Mouse (Mus musculus) lung, embryonic 16.5 days (tissue): ENCODE measurements around the gene Grk6. TPM values are rescaled to one million over a fixed set of nuclear protein-coding genes. Genes with fewer than 3 reads are reported as not detected.

Experiments used
- ATAC-seq: fragments of 200-750 bp; cut with Nextera tagmentation; 2 replicates; pipeline ENCODE4 v1.8.0; 2017; ENCODE audit warnings: low read depth, mild to moderate bottlenecking, moderate library complexity
- H3K27ac ChIP-seq: fragments of 300-500 bp; sonication (generic); 2 replicates; pipeline ENCODE4 v1.5.1; 2014; ENCODE audit warnings: mild to moderate bottlenecking, control low read depth, low read length
- H3K27me3 ChIP-seq: fragments of 300-500 bp; sonication (generic); 2 replicates; pipeline ENCODE4 v1.6.1; 2014; ENCODE audit warnings: low read depth, low read length, mixed read lengths; ENCODE audit not compliant: control insufficient read depth, insufficient read depth
- H3K36me3 ChIP-seq: fragments of 300-500 bp; sonication (generic); 2 replicates; pipeline ENCODE4 v1.6.1; 2014; ENCODE audit warnings: low read length; ENCODE audit not compliant: control insufficient read depth, insufficient read depth
- H3K4me1 ChIP-seq: fragments of 300-500 bp; sonication (generic); replicated peaks from 2 replicates; pipeline ENCODE4 v1.6.1; 2014; ENCODE audit warnings: low read length, mixed read lengths; ENCODE audit not compliant: control insufficient read depth, insufficient read depth
- H3K4me2 ChIP-seq: fragments of 300-500 bp; sonication (generic); 2 replicates; pipeline ENCODE4 v1.6.1; 2014; ENCODE audit warnings: low read depth, low read length, control low read depth
- H3K4me3 ChIP-seq: fragments of 300-500 bp; sonication (generic); 2 replicates; pipeline ENCODE4 v1.5.1; 2014; ENCODE audit warnings: mild to moderate bottlenecking, low read length, control low read depth
- H3K9ac ChIP-seq: fragments of 300-500 bp; sonication (generic); 2 replicates; pipeline ENCODE4 v1.6.1; 2014; ENCODE audit warnings: low read length, control low read depth
- H3K9me3 ChIP-seq: fragments of 300-500 bp; sonication (generic); 2 replicates; pipeline ENCODE4 v1.6.1; 2016; ENCODE audit warnings: low read length; ENCODE audit not compliant: control insufficient read depth
- WGBS: fragments of 180-500 bp; shearing (Covaris S2); extraction: QIAGEN DNeasy Blood & Tissue Kit; methylation state at CpG from one replicate; pipeline ENCODE4 v1.1.7; 2014; 5-methylcytosine and 5-hydroxymethylcytosine counted together
- polyA plus RNA-seq: library from polyadenylated mRNA; unstranded; fragments of >200 nt; fragmentation: Nextera tagmentation; extraction: Ambion mirVana; gene quantifications from 2 replicates; pipeline ENCODE4 v1.2.1, GENCODE M21; 2015

Grk6 gene
- polyA plus RNA-seq, 1 experiment from 2014 or later: 15.5 TPM

DNA sequence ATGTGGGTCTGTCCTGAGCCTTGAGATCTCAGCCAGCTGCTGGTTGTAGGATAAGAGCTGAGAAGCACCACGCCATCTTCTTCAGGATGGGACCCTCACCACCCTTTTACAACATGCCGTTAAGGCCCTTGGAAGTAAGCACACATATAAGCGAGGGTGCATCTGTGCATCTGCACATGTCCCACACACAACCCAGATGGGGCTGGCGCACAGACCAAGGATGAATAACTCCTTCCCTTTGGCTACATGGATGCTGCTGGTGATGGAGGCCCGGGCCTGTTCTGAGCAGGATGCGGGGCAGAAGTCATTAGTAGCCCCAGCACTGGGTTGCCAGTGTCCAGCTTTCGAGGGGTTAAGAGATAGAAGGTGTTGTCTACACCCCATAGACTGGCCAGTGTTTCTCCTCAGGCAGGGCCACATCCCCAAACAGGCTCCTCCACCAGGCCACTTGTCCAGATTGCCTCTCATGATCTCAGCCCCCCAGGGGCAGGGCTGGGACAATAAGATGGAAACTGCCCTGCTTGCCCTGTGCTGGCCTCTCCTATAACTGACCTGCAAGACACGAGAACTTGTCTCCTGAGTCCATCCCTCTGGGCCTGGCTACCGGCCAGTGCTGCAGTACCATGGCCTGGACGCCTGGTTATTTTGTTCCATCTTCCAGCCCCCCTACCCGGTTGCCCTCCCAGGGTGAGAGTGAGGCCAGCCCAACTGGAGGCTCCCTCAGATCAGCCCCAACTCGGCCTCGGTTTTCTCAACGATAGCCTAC is 41.3 kb downstream of the Grk6 start:
- ATAC-seq: no peak
- H3K4me1 ChIP-seq: peaks cover 44% of the 10 kb centered on the region
- H3K9me3 ChIP-seq: no peaks in the 10 kb centered on the region
- peak overlapping the region; percentile 92 for H3K4me2 ChIP-seq
- peak overlapping the region; percentile 96 for H3K9ac ChIP-seq
- H3K4me3 ChIP-seq: peak overlapping the region; percentile 86
- WGBS: 38% methylated on average over 14 of the region's 14 CpGs
- no peak overlapping the region for H3K27ac ChIP-seq
- H3K36me3 ChIP-seq: peaks cover 9% of the 10 kb centered on the region
- H3K27me3 ChIP-seq: no peaks in the 10 kb centered on the region; the same call in 1 of the 2 replicates

DNA sequence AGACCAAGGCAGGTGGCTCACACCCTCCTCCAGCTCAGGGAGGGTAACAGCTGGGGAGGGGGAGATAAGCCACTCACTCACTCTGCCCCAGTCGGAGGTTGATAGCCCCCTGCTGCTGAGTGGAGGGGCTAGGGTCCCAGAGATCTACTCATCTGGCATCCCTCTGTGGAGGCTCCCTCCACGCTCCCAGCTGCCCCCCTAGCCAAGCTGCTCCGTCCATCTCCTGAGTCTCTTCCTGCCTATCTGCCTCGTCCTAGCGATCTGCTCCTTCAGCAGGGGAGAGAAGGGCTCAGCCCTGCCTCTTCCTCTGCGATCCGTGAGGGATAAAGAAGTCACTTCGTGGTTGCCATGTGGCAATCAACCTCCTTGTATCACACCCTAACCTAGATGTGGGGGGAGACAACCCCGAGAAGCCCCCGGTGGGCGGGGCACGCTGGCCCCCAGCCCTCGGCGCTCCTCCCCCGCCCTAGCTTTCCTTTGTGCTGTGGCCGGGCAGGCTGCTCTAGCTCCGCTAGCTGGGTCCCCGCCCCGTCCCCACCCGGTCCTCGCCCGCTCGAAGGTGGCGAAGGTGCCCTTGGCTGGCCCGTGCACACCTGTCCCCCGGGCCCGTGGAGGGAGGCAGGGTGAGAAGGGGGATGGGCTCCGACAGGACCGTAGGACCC is 42.2 kb downstream of the Grk6 start:
- Histone ChIP-seq H3K4me2 (peak overlapping the region; percentile 92), H3K27ac (peak overlapping the region; percentile 61), H3K4me3 (peak overlapping the region; percentile 86), H3K9me3 (no peaks in the 10 kb centered on the region), H3K36me3 (peaks cover 4% of the 10 kb centered on the region; the same call in 1 of the 2 replicates), H3K27me3 (peaks cover 3% of the 10 kb centered on the region; the same call in 1 of the 2 replicates), H3K9ac (peak overlapping the region; percentile 96), H3K4me1 (peaks cover 44% of the 10 kb centered on the region)
- ATAC-seq: peak; percentile 56
- under 1% methylated on average over 29 of the region's 29 CpGs for WGBS

DNA sequence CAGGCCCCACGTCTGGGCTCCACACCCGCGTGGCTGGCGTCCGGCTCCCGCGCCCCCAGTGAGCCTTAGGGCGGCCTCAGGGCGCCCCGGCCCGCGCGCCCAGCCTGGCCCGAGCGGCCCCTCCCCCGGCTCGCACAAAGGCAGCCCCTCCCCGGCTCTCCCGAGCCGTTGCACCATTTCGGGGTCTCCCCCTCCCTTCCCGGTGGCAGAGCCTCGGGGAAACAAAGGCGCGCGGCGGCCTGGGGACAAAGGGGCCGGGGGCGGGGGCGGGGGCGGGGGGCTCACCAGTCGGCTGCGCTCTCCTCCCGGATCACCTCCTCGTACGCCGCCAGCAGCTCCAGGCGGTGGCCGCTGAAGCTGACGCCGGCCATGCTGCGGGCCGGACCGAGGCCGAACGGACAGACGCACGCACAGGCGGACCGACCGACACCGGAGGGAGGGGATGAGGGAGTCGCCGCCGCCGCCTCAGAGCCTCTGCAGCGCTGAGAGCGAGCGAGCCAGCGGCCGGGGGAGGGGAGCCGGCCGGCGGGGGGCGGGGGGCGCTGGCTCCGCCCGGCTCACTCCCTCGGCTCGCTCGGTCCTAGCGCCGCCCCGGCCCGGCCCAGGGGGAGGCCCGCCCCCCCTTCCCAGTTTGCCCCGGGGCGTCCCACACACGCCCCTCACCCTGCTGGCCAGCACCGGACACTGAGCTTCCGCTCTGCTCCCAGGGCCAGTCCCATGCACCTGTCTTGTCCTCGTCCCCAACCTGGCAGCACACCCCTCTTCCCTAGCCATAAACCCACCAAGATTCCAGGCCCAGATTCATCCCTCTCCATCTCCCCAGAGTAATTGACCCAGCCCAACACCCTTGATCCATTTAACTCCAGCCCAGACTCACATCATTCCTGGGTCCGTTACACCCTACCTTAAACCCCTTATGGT is 43.0 kb downstream of the Grk6 start, which contains the start of gene Dbn1:
TSS of gene Dbn1 (minus strand) at position 534 of the 921 bp plus-strand sequence.
- peak within 1 kb of the TSS; percentile 96 for H3K9ac ChIP-seq
- H3K4me3 ChIP-seq: peak within 1 kb of the TSS; percentile 86
- peak within 1 kb of the TSS; percentile 61 for H3K27ac ChIP-seq
- peaks cover 3% of the 10 kb centered on the region; the same call in 1 of the 2 replicates for H3K27me3 ChIP-seq
- no peaks in the 10 kb centered on the region for H3K36me3 ChIP-seq
- no peaks in the 10 kb centered on the region for H3K9me3 ChIP-seq
- peak; percentile 88 for ATAC-seq
- H3K4me2 ChIP-seq: peak within 1 kb of the TSS; percentile 92
- peaks cover 40% of the 10 kb centered on the region for H3K4me1 ChIP-seq
- WGBS: 1% methylated on average over 38 of the region's 83 CpGs

DNA sequence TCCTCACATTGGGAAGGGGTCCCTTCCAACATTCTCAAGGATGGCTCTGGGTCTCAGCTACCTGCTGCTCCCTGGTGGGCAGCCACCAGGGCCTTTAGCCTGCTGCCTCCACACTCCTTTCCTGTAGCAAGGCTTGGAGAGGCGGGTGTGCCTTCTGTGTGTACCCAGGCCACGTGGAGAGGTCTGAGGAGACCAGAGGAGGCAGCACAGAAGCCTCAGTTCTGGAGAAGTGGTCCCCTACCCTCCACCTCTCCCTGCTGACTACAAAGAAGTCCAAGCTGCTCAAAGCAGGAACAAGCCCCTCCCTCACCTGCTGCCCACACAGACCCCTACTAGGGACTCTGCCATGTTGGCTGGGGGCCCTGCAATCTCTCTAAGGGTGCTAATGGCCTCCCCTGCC is 49.4 kb downstream of the Grk6 start:
- H3K4me1 ChIP-seq: peaks cover 12% of the 10 kb centered on the region
- H3K4me3 ChIP-seq: no peak overlapping the region
- WGBS: 13% methylated on average over 2 of the region's 2 CpGs
- H3K36me3 ChIP-seq: peaks cover 7% of the 10 kb centered on the region
- H3K27me3 ChIP-seq: peaks cover 7% of the 10 kb centered on the region; the same call in 1 of the 2 replicates
- H3K27ac ChIP-seq: no peak overlapping the region
- H3K9me3 ChIP-seq: no peaks in the 10 kb centered on the region
- H3K9ac ChIP-seq: no peak overlapping the region
- ATAC-seq: peak; percentile 48
- H3K4me2 ChIP-seq: no peak overlapping the region

- H3K27me3 ChIP-seq: peaks cover 7% of the 10 kb centered on the region; the same call in 1 of the 2 replicates
- ATAC-seq: peak; percentile 51
Measured at GRCm38 (mm10) chr13:55494883-55495621, 50.2 kb downstream of the Grk6 start.

DNA sequence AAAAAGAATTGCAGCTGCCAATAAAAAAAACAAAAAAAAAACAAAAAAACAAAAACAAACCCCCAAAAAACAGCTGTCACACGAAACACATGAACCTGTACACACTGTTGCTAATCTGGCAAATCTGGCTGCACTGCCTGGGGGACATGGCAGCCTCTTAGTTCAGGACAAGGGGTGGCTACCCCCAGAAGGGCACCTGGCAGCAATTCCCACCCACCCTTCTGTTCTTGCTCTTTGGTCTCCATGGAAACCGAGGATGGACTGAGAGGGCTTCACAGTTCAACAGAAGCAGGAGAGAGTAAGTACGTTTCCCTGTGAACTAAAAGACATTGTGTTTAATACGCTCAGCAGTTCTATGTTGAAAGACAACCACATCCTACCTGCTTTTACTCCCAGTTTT is 50.8 kb downstream of the Grk6 start:
- H3K27me3 ChIP-seq: peaks cover 7% of the 10 kb centered on the region; the same call in 1 of the 2 replicates
- 35% methylated on average over 4 of the region's 4 CpGs for WGBS
- peaks cover 12% of the 10 kb centered on the region for H3K4me1 ChIP-seq
- H3K36me3 ChIP-seq: peaks cover 9% of the 10 kb centered on the region
- H3K27ac ChIP-seq: no peak overlapping the region
- no peak overlapping the region for H3K4me3 ChIP-seq
- ATAC-seq: no peak
- H3K9ac ChIP-seq: no peak overlapping the region
- no peak overlapping the region for H3K4me2 ChIP-seq
- H3K9me3 ChIP-seq: no peaks in the 10 kb centered on the region

More at GRCm38 (mm10) chr13:55494883-55495621, 50.2 kb downstream of the Grk6 start:
- Histone ChIP-seq H3K9me3 (no peaks in the 10 kb centered on the region), H3K36me3 (peaks cover 9% of the 10 kb centered on the region), H3K9ac (no peak overlapping the region), H3K4me2 (no peak overlapping the region), H3K4me1 (peaks cover 12% of the 10 kb centered on the region), H3K27ac (no peak overlapping the region), H3K4me3 (no peak overlapping the region)
- 15% methylated on average over 18 of the region's 18 CpGs for WGBS

GRCm38 (mm10) chr13:55496661-55497060 is 51.8 kb downstream of the Grk6 start:
- 83% methylated on average over 6 of the region's 6 CpGs for WGBS
- no peak for ATAC-seq
- no peak overlapping the region for H3K4me2 ChIP-seq
- H3K9me3 ChIP-seq: no peaks in the 10 kb centered on the region
- H3K36me3 ChIP-seq: peaks cover 9% of the 10 kb centered on the region
- H3K9ac ChIP-seq: no peak overlapping the region
- peaks cover 12% of the 10 kb centered on the region for H3K4me1 ChIP-seq
- no peak overlapping the region for H3K4me3 ChIP-seq
- H3K27me3 ChIP-seq: peaks cover 7% of the 10 kb centered on the region; the same call in 1 of the 2 replicates
- no peak overlapping the region for H3K27ac ChIP-seq

- Histone ChIP-seq H3K4me2 (no peak overlapping the region), H3K9ac (no peak overlapping the region), H3K36me3 (peaks cover 16% of the 10 kb centered on the region), H3K4me3 (no peak overlapping the region), H3K27me3 (peaks cover 3% of the 10 kb centered on the region; the same call in 1 of the 2 replicates), H3K9me3 (no peaks in the 10 kb centered on the region), H3K4me1 (peaks cover 12% of the 10 kb centered on the region), H3K27ac (no peak overlapping the region)
- no peak for ATAC-seq
- WGBS: 65% methylated on average over 11 of the region's 11 CpGs
Measured at GRCm38 (mm10) chr13:55498906-55499305, 54.0 kb downstream of the Grk6 start.
